Mouse (Mus musculus): Measurements from ENCODE around the gene Dmrta1.
"Not testable (repeated sequence)": the region's sequence is repeated elsewhere in the genome, so short reads cannot be mapped to it uniquely, and the experiment has no call there.

Gene Dmrta1

GRCm38 (mm10) chr4:89723526-89724190 is 44.4 kb downstream of the Dmrta1 start:
- CTCF ChIA-PET, result not testable (repeated sequence)
- POLR2A ChIA-PET, result interaction anchor here in 1 of 4 experiments (1.4 kb wide), 1 partner anchor 12 kb away, joined by 3 read pairs; no protein-coding TSS in a partner anchor
